Mouse (Mus musculus) heart, adult 2 months (tissue): ENCODE measurements around the gene Trp53bp2.

Experiments
- CTCF ChIP-seq: fragments of 200-600 bp; IDR thresholded peaks from 2 replicates; pipeline ENCODE4 v1.8.1; 2022; ENCODE audit warnings: antibody characterized with exemption, mild to moderate bottlenecking, moderate library complexity
- EP300 ChIP-seq: fragments of 200-500 bp; IDR thresholded peaks from 2 replicates; pipeline ENCODE4 v1.6.1; 2011; ENCODE audit warnings: low read depth, low read length, control low read depth; ENCODE audit not compliant: insufficient read depth
- POLR2A ChIP-seq: fragments of 200-500 bp; IDR thresholded peaks from 2 replicates; pipeline ENCODE4 v1.6.1; 2011; ENCODE audit warnings: mild to moderate bottlenecking, low read depth, low read length, control low read depth; ENCODE audit not compliant: insufficient read depth

- TF ChIP-seq CTCF (no peak), POLR2A (no peak), EP300 (no peak)
Measured at GRCm38 (mm10) chr1:182368782-182369181, 40.2 kb upstream of the Trp53bp2 start.
